Comparison of ENCODE assay signal across 16 mouse cellular contexts in genomic region chr5:97846503-97846902, GRCm38 (mm10).
"Had no signal": no experiment of that assay in that cellular context is flagged by ENCODE, and none has a peak within 500 bp of the region (broad histone marks: within the 10 kb centered on the region; RNA-seq: fewer than 3 reads in every experiment).

No protein-coding gene starts in this region.

- DNase-seq: kidney, adult 2 months; kidney, postnatal 25 days; layer of hippocampus, adult 9-11 months; liver; retina, postnatal 1 day; right cerebral cortex, postnatal 25 days; thymus, postnatal 25 days had no signal

- H3K9me3 ChIP-seq: liver, embryonic 12.5 days; liver, embryonic 15.5 days; midbrain, embryonic 12.5 days; midbrain, embryonic 15.5 days; neural tube, embryonic 13.5 days had no signal

- H3K4me2 ChIP-seq: liver, embryonic 12.5 days; liver, embryonic 15.5 days; midbrain, embryonic 12.5 days; midbrain, embryonic 15.5 days; neural tube, embryonic 13.5 days had no signal

- H3K27ac ChIP-seq: kidney, postnatal 0 days; layer of hippocampus, adult 2 months; liver, embryonic 12.5 days; liver, embryonic 15.5 days; macrophage; midbrain, embryonic 12.5 days; midbrain, embryonic 15.5 days; neural tube, embryonic 13.5 days had no signal

- H3K27me3 ChIP-seq: liver, embryonic 12.5 days; liver, embryonic 15.5 days; midbrain, embryonic 12.5 days; midbrain, embryonic 15.5 days; neural tube, embryonic 13.5 days had no signal

- ATAC-seq: intestine, postnatal 0 days; liver, embryonic 12.5 days; midbrain, embryonic 15.5 days had no signal

- H3K4me1 ChIP-seq: liver, embryonic 12.5 days; liver, embryonic 15.5 days; midbrain, embryonic 12.5 days; midbrain, embryonic 15.5 days; neural tube, embryonic 13.5 days had no signal

- H3K9ac ChIP-seq: liver, embryonic 12.5 days; liver, embryonic 15.5 days; midbrain, embryonic 12.5 days; midbrain, embryonic 15.5 days; neural tube, embryonic 13.5 days had no signal

- H3K4me3 ChIP-seq: layer of hippocampus, adult 2 months; liver, embryonic 12.5 days; liver, embryonic 15.5 days; midbrain, embryonic 12.5 days; midbrain, embryonic 15.5 days; neural tube, embryonic 13.5 days had no signal

- H3K36me3 ChIP-seq: liver, embryonic 12.5 days; liver, embryonic 15.5 days; midbrain, embryonic 12.5 days; midbrain, embryonic 15.5 days; neural tube, embryonic 13.5 days had no signal
